Mouse (Mus musculus): ENCODE data around the gene Crnkl1.

Crnkl1 gene

GRCm38 (mm10) chr2:145934339-145935231 is at the start of gene Crnkl1, which contains the start of gene Cfap61:
TSS of gene Crnkl1 (minus strand) at chr2:145935014.
TSS of gene Cfap61 (plus strand) at chr2:145934784.
- DNase-seq (ENCODE audit: low spot score in 2 of 2): peak; percentile 90 to 93

- no peak for DNase-seq (ENCODE audit: low spot score in 2 of 2)
These were observed 47.7 kb upstream of the Crnkl1 start for GRCm38 (mm10) chr2:145982317-145983045.

- DNase-seq (ENCODE audit: low spot score in 2 of 2): no peak
These were observed 46.9 kb upstream of the Crnkl1 start for GRCm38 (mm10) chr2:145981699-145982112.

- no peak for DNase-seq (ENCODE audit: low spot score in 2 of 2)
These were observed 46.1 kb upstream of the Crnkl1 start for GRCm38 (mm10) chr2:145980881-145981280.

GRCm38 (mm10) chr2:145979616-145980015 is 44.8 kb upstream of the Crnkl1 start:
- DNase-seq (ENCODE audit: low spot score in 2 of 2): no peak

- no peak for DNase-seq (ENCODE audit: low spot score in 2 of 2)
These were observed 37.8 kb upstream of the Crnkl1 start for GRCm38 (mm10) chr2:145972571-145972970.

GRCm38 (mm10) chr2:145971237-145972010 is 36.6 kb upstream of the Crnkl1 start:
- no peak for DNase-seq (ENCODE audit: low spot score in 2 of 2)

GRCm38 (mm10) chr2:145970751-145971150 is 35.9 kb upstream of the Crnkl1 start:
- no peak for DNase-seq (ENCODE audit: low spot score in 2 of 2)

- DNase-seq (ENCODE audit: low spot score in 2 of 2): no peak
These were observed 27.0 kb upstream of the Crnkl1 start for GRCm38 (mm10) chr2:145961861-145962260.

- DNase-seq (ENCODE audit: low spot score in 2 of 2): no peak
These were observed 23.7 kb upstream of the Crnkl1 start for GRCm38 (mm10) chr2:145958551-145958950.

- no peak for DNase-seq (ENCODE audit: low spot score in 2 of 2)
These were observed 23.3 kb upstream of the Crnkl1 start for GRCm38 (mm10) chr2:145958097-145958496.

- no peak for DNase-seq (ENCODE audit: low spot score in 2 of 2)
These were observed 22.6 kb upstream of the Crnkl1 start for GRCm38 (mm10) chr2:145957450-145957849.

GRCm38 (mm10) chr2:145956318-145956717 is 21.5 kb upstream of the Crnkl1 start:
- DNase-seq (ENCODE audit: low spot score in 2 of 2): no peak

- no peak for DNase-seq (ENCODE audit: low spot score in 2 of 2)
These were observed 21.0 kb upstream of the Crnkl1 start for GRCm38 (mm10) chr2:145955844-145956243.

- no peak for DNase-seq (ENCODE audit: low spot score in 2 of 2)
These were observed 17.9 kb upstream of the Crnkl1 start for GRCm38 (mm10) chr2:145952726-145953125.

- no peak for DNase-seq (ENCODE audit: low spot score in 2 of 2)
These were observed 15.4 kb upstream of the Crnkl1 start for GRCm38 (mm10) chr2:145950239-145950638.

GRCm38 (mm10) chr2:145949475-145950068 is 14.8 kb upstream of the Crnkl1 start:
- no peak for DNase-seq (ENCODE audit: low spot score in 2 of 2)

- no peak for DNase-seq (ENCODE audit: low spot score in 2 of 2)
These were observed 13.7 kb upstream of the Crnkl1 start for GRCm38 (mm10) chr2:145948402-145948954.

- no peak for DNase-seq (ENCODE audit: low spot score in 2 of 2)
These were observed 9.5 kb upstream of the Crnkl1 start for GRCm38 (mm10) chr2:145944286-145944685.

- no peak for DNase-seq (ENCODE audit: low spot score in 2 of 2)
These were observed 6.6 kb upstream of the Crnkl1 start for GRCm38 (mm10) chr2:145941403-145941802.

GRCm38 (mm10) chr2:145936975-145937374 is 2.2 kb upstream of the Crnkl1 start:
- DNase-seq (ENCODE audit: low spot score in 2 of 2): no peak
